Mouse (Mus musculus): ENCODE results near the gene Dnase2a.

Dnase2a gene

GRCm38 (mm10) chr8:84909162-84909767 is 905 bp downstream of the Dnase2a start:
- DNase-seq = no peak

- DNase-seq = no peak
Measured at GRCm38 (mm10) chr8:84909949-84910348, 1.6 kb downstream of the Dnase2a start.

- peak; percentile 78 for DNase-seq
Measured at GRCm38 (mm10) chr8:84910551-84910950, 2.2 kb downstream of the Dnase2a start.

DNA sequence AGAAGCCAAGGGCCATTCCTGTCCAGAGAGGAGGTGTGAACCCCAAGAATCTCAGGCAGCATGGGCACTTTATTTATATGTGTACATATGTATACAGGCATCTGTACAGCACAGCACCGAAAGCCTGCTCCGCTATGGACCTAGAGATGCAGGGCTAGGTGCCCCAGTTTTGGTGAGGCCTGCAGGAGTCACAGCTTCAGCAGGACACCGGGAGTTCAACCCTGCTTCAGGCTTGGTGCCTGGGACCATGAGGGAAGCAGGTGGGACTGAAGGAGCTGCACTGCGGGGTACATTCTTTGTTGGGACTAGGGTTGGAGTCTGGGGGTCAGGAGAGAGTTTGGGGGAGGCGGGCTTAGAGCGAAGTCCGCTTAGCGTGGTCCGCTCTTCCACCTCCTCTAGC is 3.5 kb downstream of the Dnase2a start:
- no peak for DNase-seq

- no peak for DNase-seq
Measured at GRCm38 (mm10) chr8:84912391-84912790, 4.0 kb downstream of the Dnase2a start.

- DNase-seq = peak; percentile 81
Measured at GRCm38 (mm10) chr8:84912895-84913501, 4.6 kb downstream of the Dnase2a start.

DNA sequence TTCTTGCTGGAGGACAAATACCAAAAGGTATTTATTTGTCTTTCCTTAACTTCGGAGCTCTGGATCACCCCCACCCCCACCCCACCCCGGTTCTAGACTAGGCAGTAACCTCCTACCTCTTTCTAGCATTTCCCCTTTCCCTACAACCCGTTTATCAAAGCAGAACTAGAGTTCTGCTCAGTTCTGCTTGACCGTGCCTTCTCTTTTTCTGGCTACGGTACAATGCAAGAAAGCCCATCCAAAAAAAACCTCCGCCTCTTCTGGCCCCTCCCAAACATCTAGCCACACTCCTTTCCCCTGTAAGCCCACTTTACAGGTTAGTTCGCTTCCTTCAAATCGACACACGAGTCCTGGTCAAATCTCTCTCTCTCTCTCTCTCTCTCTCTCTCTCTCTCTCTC is 5.1 kb downstream of the Dnase2a start:
- no peak for DNase-seq

- DNase-seq = no peak
Measured at GRCm38 (mm10) chr8:84913960-84914359, 5.6 kb downstream of the Dnase2a start.

DNA sequence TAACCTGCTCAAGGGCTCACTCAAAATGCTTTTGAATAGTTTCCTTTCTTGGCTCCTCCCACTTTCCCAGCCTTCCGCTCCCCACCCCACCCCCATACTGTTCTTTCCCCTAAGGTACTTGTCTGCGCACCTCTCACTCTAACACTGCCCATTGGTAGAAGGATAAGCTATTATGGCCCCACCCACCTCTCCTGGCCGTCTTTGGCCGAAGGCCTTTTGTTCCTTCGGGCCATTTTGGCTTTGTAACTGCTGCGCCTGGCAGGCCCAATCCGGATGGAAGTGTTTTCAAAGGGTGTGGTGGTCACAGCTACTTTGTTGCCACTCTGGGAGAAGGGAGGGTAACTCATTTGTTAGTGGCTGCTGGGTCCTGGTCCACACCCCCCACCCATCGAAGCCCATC is 6.9 kb downstream of the Dnase2a start:
- no peak for DNase-seq

DNA sequence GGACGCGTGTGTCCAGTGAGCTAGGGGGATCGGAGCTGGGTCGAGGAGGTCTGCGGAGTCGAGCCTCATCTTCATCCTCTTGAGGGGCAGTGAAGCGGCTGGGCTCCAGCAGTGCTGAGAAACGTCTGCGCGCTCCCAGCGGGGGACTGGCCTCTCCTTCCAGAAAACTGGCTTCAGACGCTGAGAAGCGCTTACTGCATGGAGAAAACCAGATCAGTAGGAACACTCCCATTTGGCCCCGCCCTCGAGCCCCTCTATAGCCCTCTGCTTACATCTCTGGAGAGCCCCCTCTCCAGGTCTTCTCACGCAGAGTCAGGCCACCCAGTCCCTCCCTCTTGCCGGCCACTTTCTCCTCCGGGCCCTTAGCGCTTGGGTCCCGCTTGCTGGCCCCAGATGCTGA is 9.4 kb downstream of the Dnase2a start:
- DNase-seq = no peak

DNA sequence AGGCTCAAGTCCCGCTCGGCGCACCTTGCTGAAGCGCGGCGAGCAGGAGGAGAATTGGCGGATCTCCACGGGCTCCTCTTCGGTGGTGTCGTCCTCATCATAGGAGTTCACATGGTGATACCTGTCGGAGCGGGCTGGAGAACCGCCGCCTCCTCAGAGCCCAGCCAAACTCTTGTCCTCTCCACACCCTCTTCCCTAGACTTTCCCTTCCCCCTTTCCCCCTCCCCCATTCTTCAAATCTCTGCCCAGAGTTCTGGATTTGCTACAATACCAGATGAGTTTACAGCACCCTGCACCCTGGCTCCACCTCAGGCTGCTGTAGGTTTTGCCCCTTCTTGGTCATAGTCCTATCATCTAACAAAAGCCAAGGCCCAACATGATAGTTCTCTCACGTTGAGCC is 10.3 kb downstream of the Dnase2a start:
- DNase-seq = no peak

- no peak for DNase-seq
Measured at GRCm38 (mm10) chr8:84921596-84921995, 13.2 kb downstream of the Dnase2a start.

- no peak for DNase-seq
Measured at GRCm38 (mm10) chr8:84925557-84925956, 17.2 kb downstream of the Dnase2a start.

DNA sequence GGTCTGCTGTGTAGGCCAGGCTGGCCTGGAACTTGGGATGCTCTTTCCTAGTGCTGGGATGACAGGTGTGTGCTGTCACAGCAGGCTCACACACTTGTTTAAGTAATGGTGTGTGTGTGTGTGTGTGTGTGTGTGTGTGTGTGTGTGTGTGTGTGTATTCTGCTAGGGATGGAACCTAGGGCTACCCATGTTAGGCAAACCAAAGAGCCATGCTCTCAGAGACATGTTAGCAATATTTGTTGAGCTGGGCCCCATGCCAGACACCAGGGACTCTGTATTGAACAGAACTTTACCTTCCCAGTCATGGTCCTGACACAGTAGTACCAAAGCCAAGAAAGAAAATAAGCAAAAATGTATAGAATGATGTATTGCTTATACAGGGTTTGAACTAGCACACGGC is 19.2 kb downstream of the Dnase2a start:
- DNase-seq = no peak

DNA sequence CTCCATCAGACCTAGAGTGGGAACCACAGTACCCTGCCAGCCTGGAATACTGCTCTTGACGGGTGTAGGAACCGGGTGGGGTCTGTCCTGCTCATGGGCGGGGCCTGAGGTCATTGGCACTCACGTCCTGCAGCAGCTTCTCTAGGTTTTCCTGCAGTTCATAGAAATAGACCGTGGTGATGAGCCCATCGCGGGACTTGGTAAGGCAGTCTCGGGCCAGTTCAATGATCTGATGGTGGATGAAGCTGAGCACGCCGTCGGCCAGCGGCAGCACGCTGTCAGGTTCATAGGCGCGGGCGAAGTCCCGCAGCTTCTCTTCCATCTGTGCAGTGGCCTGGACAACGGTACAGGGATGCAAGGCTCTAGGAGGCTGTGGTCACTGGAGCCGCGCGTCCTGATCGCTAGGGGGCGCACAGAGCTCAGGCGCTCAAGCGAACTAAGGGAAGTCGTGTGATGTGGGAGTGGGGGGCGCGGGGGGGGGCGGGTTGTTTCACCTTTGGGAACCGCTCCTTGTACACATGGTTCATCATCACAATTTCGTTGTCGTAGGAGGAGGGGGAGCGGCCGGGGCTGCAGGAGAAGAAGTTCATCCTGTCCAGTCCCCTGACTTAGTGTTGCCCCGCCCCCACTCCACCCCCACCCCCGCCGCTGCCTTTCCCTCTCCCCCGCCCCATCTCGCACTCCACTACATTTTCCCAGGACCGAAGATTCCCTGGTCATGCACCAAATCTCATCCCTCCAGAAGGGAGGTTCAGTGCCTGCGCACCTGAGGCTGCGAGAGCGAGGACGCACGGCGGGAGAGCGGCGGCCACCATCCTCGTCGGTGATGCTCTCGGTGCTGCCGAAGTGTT is 20.3 kb downstream of the Dnase2a start:
- peak; percentile 78 for DNase-seq

GRCm38 (mm10) chr8:84930582-84930981 is 22.2 kb downstream of the Dnase2a start:
- no peak for DNase-seq

DNA sequence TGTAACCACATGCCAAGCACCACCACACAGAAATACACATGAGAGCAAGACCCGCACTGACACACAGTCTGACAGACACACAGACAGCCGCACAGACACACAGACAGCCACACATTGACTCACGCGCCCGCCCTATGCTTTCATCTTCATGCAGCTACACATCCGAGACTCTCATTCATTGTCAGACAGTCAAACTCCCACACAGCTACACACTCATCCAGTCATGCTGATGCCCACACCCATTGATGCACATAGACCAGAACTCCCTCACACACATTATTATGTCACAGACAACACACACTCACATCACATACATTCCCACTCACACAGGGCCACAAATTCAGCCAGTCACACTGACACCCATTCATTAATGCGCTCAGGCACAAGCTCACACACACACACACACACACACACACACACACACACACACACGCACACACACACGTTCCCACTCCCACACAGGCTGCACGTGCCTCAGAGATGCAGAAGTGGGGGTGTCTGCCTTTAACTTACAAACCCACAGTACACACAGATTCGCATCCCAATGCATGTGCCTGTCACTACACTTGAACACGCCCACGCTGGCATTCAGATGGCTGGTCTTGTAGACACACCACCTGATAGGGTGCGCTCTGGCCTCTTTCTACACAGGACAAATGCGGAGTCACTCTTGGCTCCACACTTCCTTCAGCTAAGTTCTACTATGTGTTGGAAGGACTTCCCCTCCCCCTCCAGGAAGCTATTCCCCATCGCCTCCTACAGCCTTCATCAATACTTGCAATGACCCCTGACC is 25.6 kb downstream of the Dnase2a start:
- DNase-seq = no peak

- peak; percentile 77 for DNase-seq
Measured at GRCm38 (mm10) chr8:84934860-84935259, 26.5 kb downstream of the Dnase2a start.

DNA sequence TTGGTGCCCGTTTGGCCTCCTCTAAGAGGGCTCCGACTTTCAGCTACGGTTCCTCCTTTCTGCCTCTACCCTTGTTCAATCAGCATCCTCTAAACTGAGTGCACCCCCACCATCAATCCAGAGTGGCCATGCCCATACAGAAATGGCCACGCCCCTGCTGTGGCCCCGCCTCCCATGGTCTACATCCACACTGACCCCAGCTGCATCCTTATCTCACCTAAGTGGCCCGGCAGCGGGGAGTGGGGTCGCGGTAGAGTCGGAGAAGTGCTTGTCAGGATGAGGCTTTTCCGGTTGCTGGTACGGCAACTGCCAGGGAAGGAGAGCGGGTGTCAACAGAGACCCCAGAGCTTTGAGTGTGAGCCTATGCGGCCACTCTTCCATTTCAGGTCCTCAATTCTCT is 27.1 kb downstream of the Dnase2a start:
- peak; percentile 54 for DNase-seq

GRCm38 (mm10) chr8:84936041-84936961 is 27.9 kb downstream of the Dnase2a start:
- DNase-seq = no peak

- DNase-seq = peak; percentile 84
Measured at GRCm38 (mm10) chr8:84936962-84937546, 28.7 kb downstream of the Dnase2a start, which contains the start of gene Mast1. Gene Mast1 (minus strand): TSS chr8:84937359.

All from cerebellum, adult 11 months (tissue).